Mouse (Mus musculus) cerebellum, adult 18-20 months (tissue): ENCODE measurements around the gene Slc1a6.
A peak's percentile ranks its signal among the peaks of the same experiment; 100 is the strongest.
"Not testable (repeated sequence)": the region's sequence is repeated elsewhere in the genome, so short reads cannot be mapped to it uniquely, and the experiment has no call there.

ENCODE experiments used
- DNase-seq, 2 experiments: peaks; one replicate each; pipeline ENCODE4 v3.0.0; 2021

The Slc1a6 gene

GRCm38 (mm10) chr10:78779981-78780651, at the start of gene Slc1a6:
Gene Slc1a6 (plus strand): TSS chr10:78780496.
- DNase-seq = peak; percentile 77

GRCm38 (mm10) chr10:78739821-78740220, 40.5 kb upstream of the Slc1a6 start:
- no peak for DNase-seq

DNA sequence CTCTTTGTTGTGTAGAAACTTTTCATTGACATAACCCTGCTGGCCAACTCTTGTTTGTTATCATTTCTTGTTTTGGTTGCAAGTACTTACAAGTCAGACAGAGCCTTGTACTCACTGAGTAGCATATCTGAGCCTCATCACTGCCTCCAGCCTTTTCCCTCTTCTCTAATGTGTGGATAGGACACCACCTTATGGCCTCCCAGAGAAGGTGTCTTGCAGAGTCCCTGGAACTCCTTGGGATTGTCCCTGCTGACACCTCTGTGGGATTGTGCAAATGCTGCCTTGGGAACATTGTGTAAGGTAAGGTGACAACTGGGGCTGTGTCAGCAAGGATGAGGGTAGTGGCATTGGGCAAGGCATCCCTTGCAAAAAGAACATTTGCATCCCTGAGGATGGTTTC, 36.6 kb upstream of the Slc1a6 start:
- DNase-seq = no peak

GRCm38 (mm10) chr10:78745453-78746232, 34.7 kb upstream of the Slc1a6 start:
- DNase-seq = no peak

DNA sequence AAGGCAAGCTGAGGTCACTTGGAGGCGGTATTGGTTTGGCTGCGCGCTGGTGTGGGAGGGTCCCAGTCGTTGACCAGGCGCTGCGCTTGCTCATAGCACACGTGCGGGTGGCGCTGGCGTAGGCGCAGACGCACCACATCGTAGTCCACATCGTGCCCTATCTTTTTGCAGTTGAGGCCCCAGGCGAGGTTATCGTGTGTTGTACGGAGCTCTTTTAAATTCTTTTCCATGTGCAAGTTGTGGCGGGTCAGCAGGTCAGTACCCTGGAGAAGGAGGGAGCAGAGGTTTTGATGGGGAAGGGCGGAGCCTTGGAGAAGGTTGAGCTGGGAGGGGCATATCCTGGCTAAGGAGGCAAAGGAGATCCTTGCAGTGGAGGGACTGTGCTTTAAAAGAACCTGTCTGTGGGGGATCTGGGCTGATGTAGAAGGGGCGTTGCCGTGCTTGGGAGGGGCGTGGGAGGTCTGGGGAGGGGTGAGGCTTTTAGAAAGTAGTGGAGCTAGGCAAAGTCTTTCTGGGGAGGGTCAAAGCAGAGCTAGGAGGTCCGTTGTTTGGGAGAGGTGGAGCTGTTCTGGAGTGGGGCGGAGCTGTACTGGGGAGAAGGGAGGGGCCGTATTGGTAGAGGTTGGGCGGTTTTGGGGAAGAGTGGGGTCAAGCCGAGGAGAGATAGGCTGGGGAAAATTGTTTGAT, 33.1 kb upstream of the Slc1a6 start:
- DNase-seq = peak; percentile 21 to 22

DNA sequence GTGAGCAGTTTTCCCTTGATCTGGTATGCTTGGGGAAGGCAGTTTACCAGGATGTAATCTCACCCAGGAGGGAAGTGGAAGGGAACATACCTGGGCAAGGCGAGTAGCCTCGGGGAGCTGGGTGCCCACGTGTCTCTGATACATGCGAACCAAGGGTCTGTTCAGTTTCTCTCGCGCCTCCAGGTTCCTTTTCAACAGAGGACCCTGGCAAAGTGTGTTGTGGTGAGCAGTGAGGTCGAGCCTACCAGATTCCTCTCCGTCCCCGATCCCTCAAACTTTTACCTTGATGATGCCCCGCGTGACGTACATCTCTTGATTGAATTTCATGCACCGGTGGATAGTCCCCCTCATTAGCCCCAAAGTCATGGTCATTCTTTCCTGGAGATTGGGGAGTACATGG, 32.1 kb upstream of the Slc1a6 start:
- no peak for DNase-seq

- no peak for DNase-seq
These were observed 31.4 kb upstream of the Slc1a6 start for GRCm38 (mm10) chr10:78748946-78749345.

DNA sequence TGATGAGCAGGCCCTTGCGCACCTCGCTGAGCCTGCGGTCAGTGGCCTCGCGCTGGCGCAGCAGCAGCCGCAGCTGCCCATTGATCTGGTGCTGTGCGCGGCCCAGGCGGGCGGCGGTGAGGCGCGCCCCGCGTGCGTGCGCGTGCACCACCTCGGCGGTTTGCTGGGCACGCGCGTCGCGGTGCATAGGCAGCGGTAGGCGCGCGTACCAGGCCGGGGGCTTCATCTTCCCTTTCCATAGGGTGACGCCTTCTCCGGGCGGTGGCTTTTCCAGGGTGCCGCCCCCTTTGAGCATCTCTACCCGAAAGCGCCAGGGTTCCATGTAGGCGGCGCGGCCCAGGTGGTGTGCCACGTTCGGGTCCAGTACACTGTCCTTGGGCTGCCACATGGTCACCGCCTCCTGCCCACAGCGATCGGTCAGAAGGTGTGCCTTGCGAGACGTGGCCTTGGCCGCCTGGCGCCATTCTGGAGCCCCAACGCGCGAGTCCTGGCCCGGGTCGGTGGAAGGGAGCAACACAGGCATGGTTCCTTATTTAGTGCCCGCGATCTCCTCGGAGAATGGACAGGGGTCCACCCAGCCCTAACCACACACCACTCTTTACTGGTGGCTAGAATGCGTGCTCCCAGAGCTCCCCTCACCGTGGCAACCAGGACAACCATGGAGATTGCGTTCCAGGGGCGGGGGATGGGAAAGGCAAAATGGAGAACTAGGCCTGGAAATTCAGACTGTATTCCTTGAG, 27.7 kb upstream of the Slc1a6 start, which contains the start of gene Ccdc105:
Ccdc105 (minus strand) TSS at position 614 of the 740 bp plus-strand sequence.
- peak; percentile 75 to 89 for DNase-seq

GRCm38 (mm10) chr10:78756021-78756420, 24.3 kb upstream of the Slc1a6 start:
- DNase-seq = peak; percentile 71 to 84

GRCm38 (mm10) chr10:78765570-78765969, 14.7 kb upstream of the Slc1a6 start:
- DNase-seq = no peak

DNA sequence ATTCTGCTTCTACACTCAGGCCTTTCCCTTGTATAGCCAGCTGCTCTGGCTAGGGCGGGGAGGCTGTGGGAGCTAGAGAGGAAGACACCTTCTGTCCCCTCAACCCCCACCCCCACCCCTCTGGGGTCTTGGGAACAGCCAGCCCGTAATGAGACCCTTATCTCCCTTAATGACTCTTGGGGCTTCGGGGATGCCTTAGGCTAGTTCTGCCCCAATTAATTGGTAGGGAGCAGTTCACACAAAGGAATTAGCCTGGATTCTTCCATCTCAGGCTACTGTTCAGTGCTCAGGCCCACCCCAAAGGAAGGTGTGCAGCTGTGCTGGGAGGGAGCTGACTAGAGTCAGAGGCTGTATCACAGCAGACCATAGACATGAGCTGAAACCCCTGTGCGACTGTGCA, 4.5 kb upstream of the Slc1a6 start:
- no peak for DNase-seq

- DNase-seq = peak in 1 of 2 experiments; percentile 19
These were observed 769 bp upstream of the Slc1a6 start for GRCm38 (mm10) chr10:78779527-78779926.

- DNase-seq = peak; percentile 90 to 93
These were observed 7.3 kb downstream of the Slc1a6 start for GRCm38 (mm10) chr10:78787566-78788087.

DNA sequence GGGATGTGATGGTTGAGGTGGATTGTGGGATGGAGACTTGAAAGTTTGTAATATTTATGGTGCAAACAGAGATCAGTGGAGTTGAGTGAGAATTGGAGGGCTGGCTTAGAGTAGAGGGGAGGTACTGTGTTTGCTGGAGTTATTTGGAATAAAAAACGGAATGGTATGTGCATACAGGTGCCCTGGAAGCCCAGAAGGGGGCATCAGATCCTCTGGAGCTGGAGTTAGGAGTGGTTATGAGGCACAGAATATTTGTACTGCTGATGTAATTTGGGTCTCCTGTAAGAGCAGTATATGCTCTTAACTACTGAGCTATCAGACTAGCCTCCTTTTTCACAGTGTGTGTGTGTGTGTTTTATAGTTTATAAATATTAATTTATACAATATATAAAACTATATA, 10.3 kb downstream of the Slc1a6 start:
- no peak for DNase-seq

GRCm38 (mm10) chr10:78801449-78801848, 21.2 kb downstream of the Slc1a6 start:
- no peak for DNase-seq

DNA sequence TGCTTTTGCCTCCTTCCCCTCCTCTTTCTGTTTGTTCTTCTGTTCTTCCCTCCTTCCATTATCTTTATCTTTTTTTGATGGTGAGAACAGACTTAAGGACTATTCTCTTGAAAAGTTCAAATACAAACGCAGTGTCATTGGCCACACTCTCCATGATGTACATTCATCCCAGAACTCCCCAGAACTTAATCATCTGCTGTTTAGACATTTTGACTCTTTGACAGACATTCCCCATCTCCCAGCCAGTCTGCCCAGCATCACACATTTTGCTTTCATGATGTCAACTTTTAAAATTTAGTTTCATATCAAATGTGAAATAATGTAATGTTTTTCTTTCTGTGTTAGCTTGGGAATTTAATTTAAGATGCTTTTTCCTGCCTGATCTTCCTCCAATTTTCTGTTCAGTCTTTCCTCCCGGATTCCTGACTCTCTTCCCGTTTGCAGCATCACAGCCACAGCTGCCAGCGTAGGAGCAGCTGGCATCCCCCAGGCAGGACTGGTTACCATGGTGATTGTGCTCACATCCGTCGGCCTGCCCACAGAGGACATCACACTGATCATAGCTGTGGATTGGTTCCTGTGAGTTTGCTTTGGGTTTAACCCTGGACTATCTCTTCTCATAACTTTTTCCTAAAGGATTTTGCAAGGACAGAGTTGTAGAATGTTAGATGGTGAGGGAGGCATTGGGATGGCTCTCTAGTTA, 32.2 kb downstream of the Slc1a6 start:
- no peak for DNase-seq

GRCm38 (mm10) chr10:78840456-78840855, 60.2 kb downstream of the Slc1a6 start:
- DNase-seq = not testable (repeated sequence)

DNA sequence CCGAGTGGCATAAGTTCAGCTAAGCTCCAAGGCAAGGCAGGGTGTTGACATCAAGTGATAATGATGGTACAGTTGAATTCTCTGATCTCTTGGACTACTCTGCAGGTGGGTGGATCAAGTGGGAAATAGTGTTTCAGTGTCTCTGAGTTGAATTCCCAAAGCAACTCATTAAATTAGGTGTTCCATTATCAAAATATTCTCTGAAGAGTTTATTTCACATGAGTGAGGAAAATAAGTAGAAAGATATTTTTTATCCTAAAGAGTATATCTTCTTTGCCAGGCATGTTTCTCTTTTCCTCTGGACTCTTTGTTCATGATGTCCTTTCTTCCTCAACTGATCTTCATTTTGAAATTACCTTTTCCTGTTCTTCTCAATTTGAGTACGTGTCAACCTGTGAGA, 71.8 kb downstream of the Slc1a6 start, which contains the start of gene Olfr1356:
Olfr1356 (minus strand) TSS at position 101 of the 400 bp plus-strand sequence.
- no peak for DNase-seq
